Mouse (Mus musculus) limb, embryonic 14.5 days (tissue): Measurements from ENCODE around the gene Gm21409. TPM values are rescaled to one million over a fixed set of nuclear protein-coding genes. Genes with fewer than 3 reads are reported as not detected.
"Not testable (repeated sequence)": the region's sequence is repeated elsewhere in the genome, so short reads cannot be mapped to it uniquely, and the experiment has no call there.

Source experiments
- ATAC-seq: fragments of 200-750 bp; cut with Nextera tagmentation; 2 replicates; pipeline ENCODE4 v1.8.0; 2017; ENCODE audit warnings: low read depth, moderate number of reproducible peaks, moderate TSS enrichment; ENCODE audit not compliant: low FRiP score
- DNase-seq: peaks from one replicate; pipeline ENCODE4 v3.0.0-alpha.2; 2015; ENCODE audit warnings: low spot score
- H3K27ac ChIP-seq: fragments of 300-500 bp; sonication (generic); replicated peaks from 2 replicates; pipeline ENCODE4 v1.5.1; 2014; ENCODE audit warnings: low read depth, mild to moderate bottlenecking, low read length, moderate library complexity, mixed read lengths
- H3K27me3 ChIP-seq: fragments of 300-500 bp; sonication (generic); 2 replicates; pipeline ENCODE4 v1.6.1; 2014; ENCODE audit warnings: low read length, mixed read lengths; ENCODE audit not compliant: control insufficient read depth, insufficient read depth
- H3K36me3 ChIP-seq: fragments of 300-500 bp; sonication (generic); 2 replicates; pipeline ENCODE4 v1.6.1; 2014; ENCODE audit warnings: mild to moderate bottlenecking, low read length, moderate library complexity, mixed read lengths; ENCODE audit not compliant: control insufficient read depth, insufficient read depth
- H3K4me1 ChIP-seq: fragments of 300-500 bp; sonication (generic); 2 replicates; pipeline ENCODE4 v1.6.1; 2014; ENCODE audit warnings: antibody characterized with exemption, low read length, mixed read lengths; ENCODE audit not compliant: control insufficient read depth, insufficient read depth
- H3K4me2 ChIP-seq: fragments of 300-500 bp; sonication (generic); replicated peaks from 2 replicates; pipeline ENCODE4 v1.6.1; 2014; ENCODE audit warnings: low read depth, mild to moderate bottlenecking, low read length, moderate library complexity; ENCODE audit not compliant: severe bottlenecking
- H3K4me3 ChIP-seq: fragments of 300-500 bp; sonication (generic); replicated peaks from 2 replicates; pipeline ENCODE4 v1.5.1; 2014; ENCODE audit warnings: low read length
- H3K9ac ChIP-seq: fragments of 300-500 bp; sonication (generic); 2 replicates; pipeline ENCODE4 v1.6.1; 2014; ENCODE audit warnings: mild to moderate bottlenecking, low read depth, low read length, moderate library complexity; ENCODE audit not compliant: severe bottlenecking
- H3K9me3 ChIP-seq: fragments of 300-500 bp; sonication (generic); 2 replicates; pipeline ENCODE4 v1.6.1; 2016; ENCODE audit warnings: low read length; ENCODE audit not compliant: control insufficient read depth
- WGBS: fragments of 180-500 bp; shearing (Covaris S2); extraction: QIAGEN DNeasy Blood & Tissue Kit; methylation state at CpG from one replicate; pipeline ENCODE4 v1.1.7; 2014; 5-methylcytosine and 5-hydroxymethylcytosine counted together
- polyA plus RNA-seq, 2 experiments: library from polyadenylated mRNA; depleted of rRNA in 1 of 2; stranded (reverse) in 1 of 2; unstranded in 1 of 2; fragments of >200 nt; fragmentation: Nextera tagmentation in 1 of 2; extraction: Ambion mirVana in 1 of 2; gene quantifications; 2 replicates each; pipeline versions ENCODE4 v1.2.1 to v1.2.3; 2012 to 2014

Gene Gm21409
- polyA plus RNA-seq (2012; rRNA removed) = not detected in 2 replicates
- polyA plus RNA-seq (2014; fragmentation: Nextera tagmentation; extraction: Ambion mirVana) = not detected in 2 replicates

DNA sequence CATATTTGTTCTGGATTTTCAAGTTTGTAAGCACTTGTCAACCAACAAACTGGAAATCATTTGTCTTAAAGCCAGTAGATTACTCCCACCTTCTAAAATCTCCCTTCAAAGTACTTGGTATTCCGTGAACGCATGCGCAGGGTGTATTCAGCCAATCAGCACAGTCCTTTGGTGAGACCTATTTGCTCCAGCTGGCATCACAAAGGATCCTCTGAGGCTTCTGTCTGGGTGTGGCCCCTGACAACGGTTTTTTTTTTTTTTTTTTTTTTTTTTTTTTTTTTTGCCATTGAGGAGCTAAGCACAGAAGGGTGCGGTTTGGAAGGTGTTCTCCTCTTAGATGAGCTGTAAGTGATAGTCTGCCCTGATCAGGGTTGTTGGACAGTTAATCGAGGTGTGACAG is at the start of gene Gm21409:
Gene Gm21409, plus strand, starts transcription at position 301 of the 400 bp plus-strand sequence.
- H3K27me3 ChIP-seq, H3K9ac ChIP-seq, H3K4me3 ChIP-seq, H3K9me3 ChIP-seq, ATAC-seq, H3K27ac ChIP-seq, DNase-seq, H3K36me3 ChIP-seq, H3K4me1 ChIP-seq, H3K4me2 ChIP-seq: not testable (repeated sequence)
- WGBS = no CpG with 5 or more reads among the region's 6 CpGs

Other genes starting within 250 kb of the Gm21409 start
- gene Gm21394, start 181.8 kb upstream of the Gm21409 start, polyA plus RNA-seq (2012; rRNA removed) = not detected in 2 replicates
- gene Gm21394, start 181.8 kb upstream of the Gm21409 start, polyA plus RNA-seq (2014; fragmentation: Nextera tagmentation; extraction: Ambion mirVana) = not detected in 2 replicates